Mouse (Mus musculus) MEL (cell line): ENCODE data around the gene Zfp941. TPM values are rescaled to one million over a fixed set of nuclear protein-coding genes. Genes with fewer than 3 reads are reported as not detected.

Source experiments
- DNase-seq: peaks from one replicate; pipeline ENCODE4 v3.0.0; 2011; ENCODE audit warnings: low read depth, low spot score
- H3K27ac ChIP-seq: 2 replicates; pipeline ENCODE4 v1.5.1; 2012; ENCODE audit warnings: low read depth, mild to moderate bottlenecking, control low read depth, low read length, moderate library complexity; ENCODE audit not compliant: control insufficient read depth
- H3K27me3 ChIP-seq, 2 experiments: fragments of 150-350 bp in 1 of 2; sonication (generic) in 1 of 2; 2 replicates each; pipeline ENCODE4 v1.6.1; 2012; ENCODE audit warnings: low read length in 2 of 2, mild to moderate bottlenecking in 2 of 2, improper control_type of control experiment in 1 of 2, moderate library complexity in 1 of 2; ENCODE audit not compliant: insufficient read depth in 2 of 2, control insufficient read depth in 1 of 2
- H3K36me3 ChIP-seq, 2 experiments: 2 replicates each; pipeline ENCODE4 v1.6.1; 2012 to 2014; ENCODE audit warnings: low read length in 2 of 2, improper control_type of control experiment in 1 of 2, inconsistent platforms in 1 of 2, mild to moderate bottlenecking in 1 of 2; ENCODE audit not compliant: insufficient read depth in 2 of 2, control insufficient read depth in 1 of 2
- H3K4me1 ChIP-seq, 2 experiments: fragments of 150-350 bp in 1 of 2; sonication (generic) in 1 of 2; 2 replicates each; pipeline ENCODE4 v1.6.1; 2012; ENCODE audit warnings: low read length in 2 of 2, improper control_type of control experiment in 1 of 2, mild to moderate bottlenecking in 1 of 2; ENCODE audit not compliant: insufficient read depth in 2 of 2, control insufficient read depth in 1 of 2
- H3K4me3 ChIP-seq, 2 experiments: fragments of 150-350 bp in 1 of 2; sonication (generic) in 1 of 2; 2 replicates each; pipeline ENCODE4 v1.5.1; 2012; ENCODE audit warnings: low read depth in 2 of 2, low read length in 2 of 2, mild to moderate bottlenecking in 2 of 2, moderate library complexity in 2 of 2, control low read depth in 1 of 2, improper control_type of control experiment in 1 of 2; ENCODE audit not compliant: control insufficient read depth in 1 of 2, insufficient read depth in 1 of 2
- H3K79me2 ChIP-seq: 2 replicates; pipeline ENCODE4 v1.6.1; 2012; ENCODE audit warnings: mild to moderate bottlenecking, low read length, moderate library complexity; ENCODE audit not compliant: control insufficient read depth, poor library complexity, insufficient read depth
- H3K9ac ChIP-seq: 2 replicates; pipeline ENCODE4 v1.6.1; 2012; ENCODE audit warnings: low read depth, mild to moderate bottlenecking, control low read depth, low read length, moderate library complexity; ENCODE audit not compliant: control insufficient read depth, poor library complexity, severe bottlenecking
- H3K9me3 ChIP-seq: fragments of 150-350 bp; sonication (generic); replicated peaks from 2 replicates; pipeline ENCODE4 v1.6.1; 2012; ENCODE audit warnings: mild to moderate bottlenecking, low read length, improper control_type of control experiment, moderate library complexity; ENCODE audit not compliant: insufficient read depth
- E2F4 ChIP-seq: IDR thresholded peaks from 2 replicates; pipeline ENCODE4 v1.6.1; 2011; ENCODE audit warnings: low read depth, low read length, improper control_type of control experiment, borderline replicate concordance
- HCFC1 ChIP-seq: IDR thresholded peaks from 2 replicates; pipeline ENCODE4 v1.6.1; 2012; ENCODE audit warnings: low read depth, mild to moderate bottlenecking, inconsistent platforms, low read length, improper control_type of control experiment, moderate library complexity
- JUND ChIP-seq: IDR thresholded peaks from 2 replicates; pipeline ENCODE4 v1.6.1; 2011; ENCODE audit warnings: low read depth, mild to moderate bottlenecking, improper control_type of control experiment, low read length
- KAT2A ChIP-seq: conservative IDR thresholded peaks from 2 replicates; pipeline ENCODE4 v1.6.1; 2012; ENCODE audit warnings: low read depth, low read length, improper control_type of control experiment, inconsistent platforms
- MAZ ChIP-seq: IDR thresholded peaks from 2 replicates; pipeline ENCODE4 v1.6.1; 2012; ENCODE audit warnings: low read depth, mild to moderate bottlenecking, inconsistent platforms, low read length, improper control_type of control experiment
- MXI1 ChIP-seq: IDR thresholded peaks from 2 replicates; pipeline ENCODE4 v1.6.1; 2011; ENCODE audit warnings: mild to moderate bottlenecking, low read depth, low read length, improper control_type of control experiment
- NRF1 ChIP-seq: IDR thresholded peaks from 2 replicates; pipeline ENCODE4 v1.6.1; 2014; ENCODE audit warnings: low read depth, mild to moderate bottlenecking, inconsistent platforms, low read length, improper control_type of control experiment, moderate library complexity; ENCODE audit not compliant: poor library complexity, insufficient read depth, severe bottlenecking
- POLR2AphosphoS2 ChIP-seq: IDR thresholded peaks from 2 replicates; pipeline ENCODE4 v1.6.1; 2011; ENCODE audit warnings: low read length, improper control_type of control experiment
- POLR2AphosphoS5 ChIP-seq: IDR thresholded peaks from 2 replicates; pipeline ENCODE4 v1.6.1; 2012; ENCODE audit warnings: low read depth, borderline replicate concordance, mild to moderate bottlenecking, inconsistent platforms, low read length, moderate library complexity, mixed read lengths
- RAD21 ChIP-seq: IDR thresholded peaks from 2 replicates; pipeline ENCODE4 v1.6.1; 2011; ENCODE audit warnings: mild to moderate bottlenecking, low read depth, low read length, improper control_type of control experiment
- SMC3 ChIP-seq: IDR thresholded peaks from 2 replicates; pipeline ENCODE4 v1.6.1; 2011; ENCODE audit warnings: low read depth, low read length, improper control_type of control experiment
- TCF12 ChIP-seq: IDR thresholded peaks from 2 replicates; pipeline ENCODE4 v1.6.1; 2014; ENCODE audit warnings: low read depth, mild to moderate bottlenecking, inconsistent platforms, low read length, improper control_type of control experiment, moderate library complexity
- UBTF ChIP-seq: IDR thresholded peaks from 2 replicates; pipeline ENCODE4 v1.6.1; 2012; ENCODE audit warnings: low read depth, mild to moderate bottlenecking, inconsistent platforms, low read length, improper control_type of control experiment, moderate library complexity, borderline replicate concordance; ENCODE audit not compliant: insufficient read depth
- ZC3H11A ChIP-seq: IDR thresholded peaks from 2 replicates; pipeline ENCODE4 v1.6.1; 2012; ENCODE audit warnings: low read depth, mild to moderate bottlenecking, inconsistent platforms, low read length, improper control_type of control experiment
- polyA plus RNA-seq, 2 experiments: library from polyadenylated mRNA; stranded (reverse) in 1 of 2; unstranded in 1 of 2; fragments of >175 nt in 1 of 2; fragments of >200 nt in 1 of 2; gene quantifications; 2 replicates each; pipeline versions ENCODE4 v1.2.1 to v1.2.4; 2012; ENCODE audit warnings: low replicate concordance in 2 of 2, low read depth in 1 of 2; ENCODE audit not compliant: insufficient read length in 2 of 2, insufficient read depth in 1 of 2, missing spikeins in 1 of 2
- total RNA-seq: library from RNA; depleted of rRNA; stranded (reverse); fragments of 300-350 nt; gene quantifications from 2 replicates; pipeline ENCODE4 v1.2.3, GENCODE M21; 2012

Gene Zfp941
- total and polyA plus RNA-seq, 3 experiments = not detected

GRCm38 (mm10) chr7:140844905-140845665, 23.1 kb upstream of the Zfp941 start, which contains the start of gene Scgb1c1 (continued):
- TF ChIP-seq RAD21 (peak; percentile 97), MXI1 (no peak), POLR2AphosphoS2 (no peak), POLR2AphosphoS5 (no peak), E2F4 (no peak), SMC3 (peak; percentile 98), TCF12 (no peak), UBTF (no peak), NRF1 (no peak), KAT2A (no peak)

- Histone ChIP-seq H3K9ac (no peak overlapping the region), H3K79me2 (no peaks in the 10 kb centered on the region), H3K36me3 (no peaks in the 10 kb centered on the region; a peak in 1 of 4 replicates), H3K9me3 (no peaks in the 10 kb centered on the region), H3K27ac (no peak overlapping the region), H3K4me3 (no peak overlapping the region), H3K4me1 (peaks cover 0 to 2% of the 10 kb centered on the region in 2 experiments; a peak in 1 of 4 replicates), H3K27me3 (no peaks in the 10 kb centered on the region; a peak in 1 of 4 replicates)
- no peak for DNase-seq
- TF ChIP-seq HCFC1 = no peak
- TF ChIP-seq UBTF = no peak
- TF ChIP-seq NRF1 = no peak
- no peak for TF ChIP-seq SMC3
- TF ChIP-seq MAZ = no peak
- TF ChIP-seq ZC3H11A = no peak
- TF ChIP-seq JUND = no peak
These were observed 21.8 kb upstream of the Zfp941 start for GRCm38 (mm10) chr7:140843806-140844205.
